Mouse (Mus musculus) limb, embryonic 13.5 days (tissue): Measurements from ENCODE around the gene Rhno1. TPM values are rescaled to one million over a fixed set of nuclear protein-coding genes. Genes with fewer than 3 reads are reported as not detected.
"Not testable (repeated sequence)": the region's sequence is repeated elsewhere in the genome, so short reads cannot be mapped to it uniquely, and the experiment has no call there.

Source experiments
- ATAC-seq: fragments of 200-750 bp; cut with Nextera tagmentation; 2 replicates; pipeline ENCODE4 v1.8.0; 2017; ENCODE audit warnings: low read depth, moderate number of reproducible peaks, moderate TSS enrichment; ENCODE audit not compliant: low FRiP score
- H3K27ac ChIP-seq: fragments of 300-500 bp; sonication (generic); 2 replicates; pipeline ENCODE4 v1.5.1; 2015; ENCODE audit warnings: inconsistent platforms, mild to moderate bottlenecking, moderate library complexity
- H3K27me3 ChIP-seq: fragments of 300-500 bp; sonication (generic); 2 replicates; pipeline ENCODE4 v1.6.1; 2015; ENCODE audit warnings: mild to moderate bottlenecking, inconsistent platforms
- H3K36me3 ChIP-seq: fragments of 300-500 bp; sonication (generic); 2 replicates; pipeline ENCODE4 v1.6.1; 2015; ENCODE audit warnings: inconsistent platforms, mild to moderate bottlenecking, moderate library complexity
- H3K4me1 ChIP-seq: fragments of 300-500 bp; sonication (generic); 2 replicates; pipeline ENCODE4 v1.6.1; 2015; ENCODE audit warnings: inconsistent platforms
- H3K4me2 ChIP-seq: fragments of 300-500 bp; sonication (generic); replicated peaks from 2 replicates; pipeline ENCODE4 v1.6.1; 2015; ENCODE audit warnings: inconsistent platforms, mild to moderate bottlenecking, moderate library complexity
- H3K4me3 ChIP-seq: fragments of 300-500 bp; sonication (generic); 2 replicates; pipeline ENCODE4 v1.5.1; 2015; ENCODE audit warnings: moderate library complexity, mild to moderate bottlenecking, inconsistent platforms
- H3K9ac ChIP-seq: fragments of 300-500 bp; sonication (generic); 2 replicates; pipeline ENCODE4 v1.6.1; 2015; ENCODE audit warnings: mild to moderate bottlenecking, inconsistent platforms
- H3K9me3 ChIP-seq: fragments of 300-500 bp; sonication (generic); 2 replicates; pipeline ENCODE4 v1.6.1; 2016; ENCODE audit warnings: inconsistent platforms
- WGBS: fragments of 180-500 bp; shearing (Covaris S2); methylation state at CpG from one replicate; pipeline ENCODE4 v1.1.7; 2015; 5-methylcytosine and 5-hydroxymethylcytosine counted together
- polyA plus RNA-seq: library from polyadenylated mRNA; unstranded; fragments of >200 nt; fragmentation: Nextera tagmentation; extraction: Ambion mirVana; gene quantifications from 2 replicates; pipeline ENCODE4 v1.2.1, GENCODE M21; 2015

The Rhno1 gene
- polyA plus RNA-seq, 1 experiment from 2014 or later: 157 TPM

GRCm38 (mm10) chr6:128383752-128384151 is 21.0 kb upstream of the Rhno1 start:
- H3K9ac ChIP-seq: no peak overlapping the region; the same call in 1 of the 2 replicates
- WGBS: 84% methylated on average over 7 of the region's 7 CpGs

DNA sequence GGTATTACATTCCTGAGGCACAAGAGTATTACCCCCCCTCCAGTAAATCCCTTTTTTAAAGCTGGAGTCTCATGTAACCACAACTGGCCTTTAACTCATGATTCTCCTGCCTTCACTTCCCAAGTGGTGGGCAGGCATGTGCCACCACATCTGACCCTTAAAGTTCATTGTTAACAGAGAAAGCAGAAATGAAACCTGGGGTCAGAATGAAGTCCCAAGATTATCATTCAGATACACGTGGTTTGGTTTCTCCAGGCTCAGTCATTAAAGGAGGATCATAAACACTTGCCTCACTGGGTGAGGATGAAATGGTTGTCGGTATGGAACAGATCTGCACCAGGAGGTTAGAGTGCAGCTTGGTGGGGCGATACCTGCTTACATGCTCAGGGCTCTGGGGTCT is 18.5 kb upstream of the Rhno1 start:
- Histone ChIP-seq H3K27me3 (no peaks in the 10 kb centered on the region), H3K36me3 (peaks cover 10% of the 10 kb centered on the region), H3K9ac (no peak overlapping the region), H3K4me3 (no peak overlapping the region), H3K9me3 (no peaks in the 10 kb centered on the region), H3K4me2 (no peak overlapping the region), H3K27ac (no peak overlapping the region), H3K4me1 (no peaks in the 10 kb centered on the region)
- WGBS: 64% methylated on average over 3 of the region's 3 CpGs
- no peak for ATAC-seq

More at GRCm38 (mm10) chr6:128383752-128384151, 21.0 kb upstream of the Rhno1 start:
- Histone ChIP-seq H3K27ac (no peak overlapping the region), H3K36me3 (no peaks in the 10 kb centered on the region), H3K9me3 (no peaks in the 10 kb centered on the region), H3K4me2 (no peak overlapping the region), H3K4me3 (no peak overlapping the region), H3K4me1 (no peaks in the 10 kb centered on the region), H3K27me3 (no peaks in the 10 kb centered on the region)
- ATAC-seq: no peak

GRCm38 (mm10) chr6:128380594-128381167 is 18.0 kb upstream of the Rhno1 start:
- WGBS: 67% methylated on average over 1 of the region's 1 CpGs
- not testable (repeated sequence) for H3K4me1 ChIP-seq, H3K4me2 ChIP-seq, ATAC-seq, H3K9me3 ChIP-seq, H3K27ac ChIP-seq, H3K9ac ChIP-seq, H3K27me3 ChIP-seq, H3K4me3 ChIP-seq
- peaks cover 11% of the 10 kb centered on the region for H3K36me3 ChIP-seq

DNA sequence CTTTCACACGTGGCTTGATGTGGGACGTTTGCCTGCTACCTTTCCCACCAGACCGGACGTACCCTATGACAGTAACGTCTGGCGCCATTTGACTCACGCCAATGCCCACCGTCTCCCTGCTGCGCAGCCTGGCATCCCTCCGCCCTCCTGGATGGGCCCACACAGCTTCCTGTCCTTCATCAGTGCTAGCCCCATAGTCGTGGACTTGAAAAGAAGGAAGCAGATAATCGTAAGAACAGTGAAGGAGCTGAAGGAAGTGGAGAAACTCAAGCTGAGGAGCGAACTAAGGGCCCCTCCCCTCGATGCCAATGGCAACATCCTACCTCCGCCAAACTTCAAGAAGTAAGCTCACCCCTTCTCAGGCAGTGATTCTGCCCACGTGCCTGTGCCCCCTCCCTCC is 16.9 kb upstream of the Rhno1 start:
- Histone ChIP-seq H3K36me3 (peaks cover 17% of the 10 kb centered on the region), H3K9ac (no peak overlapping the region), H3K4me3 (no peak overlapping the region), H3K4me2 (no peak overlapping the region), H3K27me3 (no peaks in the 10 kb centered on the region), H3K9me3 (no peaks in the 10 kb centered on the region), H3K27ac (no peak overlapping the region), H3K4me1 (no peaks in the 10 kb centered on the region)
- no peak for ATAC-seq
- WGBS: 87% methylated on average over 16 of the region's 16 CpGs

DNA sequence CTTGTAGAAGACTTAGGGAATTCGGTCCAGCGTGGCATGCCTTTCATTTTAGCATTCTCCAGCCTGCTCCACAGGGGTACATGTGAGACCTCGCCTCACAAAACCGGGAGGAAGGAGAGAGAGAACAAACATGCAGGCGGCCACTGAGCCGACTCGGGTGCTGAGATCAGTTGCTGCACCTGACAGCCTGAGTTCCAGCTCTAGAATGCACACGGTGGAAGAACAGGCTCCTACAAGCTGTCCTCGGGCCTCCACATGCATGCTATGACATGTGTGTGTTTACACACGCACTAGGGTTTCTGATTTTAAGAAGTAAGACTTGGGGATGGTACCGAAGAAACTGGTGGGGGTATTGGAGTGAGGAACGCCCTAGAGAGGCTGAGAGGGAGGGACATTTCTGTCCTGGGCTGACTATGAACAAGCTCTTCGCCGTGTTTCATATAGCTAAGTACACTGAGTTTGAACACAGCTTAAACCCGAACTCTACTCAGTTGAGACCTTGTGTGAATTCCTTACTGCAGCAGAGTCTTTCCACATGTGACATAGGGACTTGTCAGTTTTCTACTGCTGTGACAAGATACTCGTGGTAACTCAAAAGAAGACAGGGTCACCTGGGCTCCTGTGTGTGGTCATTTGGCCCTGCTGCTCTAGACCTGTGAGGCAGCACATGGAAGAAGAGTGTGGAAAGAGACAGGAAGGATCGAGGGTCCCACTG is 13.8 kb upstream of the Rhno1 start:
- Histone ChIP-seq H3K9ac (no peak overlapping the region), H3K27me3 (no peaks in the 10 kb centered on the region), H3K4me1 (no peaks in the 10 kb centered on the region), H3K27ac (no peak overlapping the region), H3K4me3 (no peak overlapping the region), H3K36me3 (peaks cover 49% of the 10 kb centered on the region), H3K4me2 (no peak overlapping the region), H3K9me3 (no peaks in the 10 kb centered on the region)
- 87% methylated on average over 17 of the region's 17 CpGs for WGBS
- no peak for ATAC-seq

- 55% methylated on average over 6 of the region's 6 CpGs for WGBS
- H3K27me3 ChIP-seq: no peaks in the 10 kb centered on the region
- no peaks in the 10 kb centered on the region for H3K9me3 ChIP-seq
- H3K9ac ChIP-seq: no peak within 1 kb of the TSS
- H3K4me3 ChIP-seq: no peak within 1 kb of the TSS
- no peak within 1 kb of the TSS for H3K27ac ChIP-seq
- peaks cover 62% of the 10 kb centered on the region for H3K36me3 ChIP-seq
- H3K4me1 ChIP-seq: no peaks in the 10 kb centered on the region
- H3K4me2 ChIP-seq: no peak within 1 kb of the TSS
- peak; percentile 42; the same call in 1 of the 2 replicates for ATAC-seq
Observed at GRCm38 (mm10) chr6:128375192-128375591, 12.5 kb upstream of the Rhno1 start, which contains the start of the genes Tex52 and Gm44596. Gene Tex52, plus strand, starts transcription at chr6:128375456. Gene Gm44596, plus strand, starts transcription at chr6:128375503.

DNA sequence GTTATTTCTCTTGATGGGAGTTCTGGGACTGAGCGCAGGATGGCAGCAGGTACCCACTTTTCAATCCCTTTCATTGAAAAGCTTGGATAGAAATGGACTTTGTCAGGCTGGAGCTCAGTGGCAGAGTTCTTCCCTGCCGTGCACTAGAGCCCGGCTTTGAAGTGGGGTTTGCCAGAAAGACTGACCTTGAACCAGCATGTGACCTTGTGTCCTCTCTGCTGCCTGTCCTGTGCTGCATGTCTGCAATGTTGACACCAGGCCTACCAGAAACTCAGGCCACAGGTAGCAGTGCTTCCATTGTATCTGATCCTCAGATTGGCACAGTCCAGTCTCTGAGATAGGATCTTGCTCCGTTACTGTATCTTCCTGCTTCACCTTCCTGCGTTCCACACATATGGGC is 7.3 kb upstream of the Rhno1 start:
- WGBS: 87% methylated on average over 5 of the region's 5 CpGs
- no peak for ATAC-seq

GRCm38 (mm10) chr6:128366466-128366865 is 3.8 kb upstream of the Rhno1 start:
- no peak for ATAC-seq
- Histone ChIP-seq H3K27ac (no peak overlapping the region), H3K9me3 (no peaks in the 10 kb centered on the region), H3K36me3 (peaks cover 59% of the 10 kb centered on the region), H3K27me3 (no peaks in the 10 kb centered on the region), H3K4me2 (no peak overlapping the region), H3K4me1 (peaks cover 23% of the 10 kb centered on the region), H3K9ac (no peak overlapping the region), H3K4me3 (no peak overlapping the region)
- WGBS: 93% methylated on average over 5 of the region's 5 CpGs

More for the DNA sequence above, 7.3 kb upstream of the Rhno1 start:
- no peaks in the 10 kb centered on the region for H3K4me1 ChIP-seq
- H3K27me3 ChIP-seq: no peaks in the 10 kb centered on the region
- no peak overlapping the region for H3K4me2 ChIP-seq
- peaks cover 95% of the 10 kb centered on the region for H3K36me3 ChIP-seq
- H3K27ac ChIP-seq: no peak overlapping the region
- H3K9ac ChIP-seq: no peak overlapping the region
- H3K4me3 ChIP-seq: no peak overlapping the region
- no peaks in the 10 kb centered on the region for H3K9me3 ChIP-seq

- no peak overlapping the region for H3K4me3 ChIP-seq
- peaks cover 39% of the 10 kb centered on the region for H3K4me1 ChIP-seq
- peak overlapping the region; percentile 25; the same call in 1 of the 2 replicates for H3K4me2 ChIP-seq
- no peaks in the 10 kb centered on the region for H3K9me3 ChIP-seq
- no peaks in the 10 kb centered on the region for H3K27me3 ChIP-seq
- no peak overlapping the region for H3K27ac ChIP-seq
- 85% methylated on average over 6 of the region's 6 CpGs for WGBS
- no peak for ATAC-seq
- H3K9ac ChIP-seq: no peak overlapping the region
- peaks cover 42% of the 10 kb centered on the region for H3K36me3 ChIP-seq
Observed at GRCm38 (mm10) chr6:128364721-128365120, 2.0 kb upstream of the Rhno1 start.

GRCm38 (mm10) chr6:128363007-128363825 is 505 bp upstream of the Rhno1 start:
- peak overlapping the region; percentile 93 for H3K27ac ChIP-seq
- WGBS: 1% methylated on average over 39 of the region's 46 CpGs
- H3K4me2 ChIP-seq: peak overlapping the region; percentile 90
- no peak; the same call in none of the 2 replicates for ATAC-seq
- H3K4me1 ChIP-seq: peaks cover 39% of the 10 kb centered on the region
- H3K9me3 ChIP-seq: no peaks in the 10 kb centered on the region
- H3K9ac ChIP-seq: peak overlapping the region; percentile 89
- peaks cover 34% of the 10 kb centered on the region for H3K36me3 ChIP-seq
- H3K27me3 ChIP-seq: no peaks in the 10 kb centered on the region
- H3K4me3 ChIP-seq: peak overlapping the region; percentile 91

DNA sequence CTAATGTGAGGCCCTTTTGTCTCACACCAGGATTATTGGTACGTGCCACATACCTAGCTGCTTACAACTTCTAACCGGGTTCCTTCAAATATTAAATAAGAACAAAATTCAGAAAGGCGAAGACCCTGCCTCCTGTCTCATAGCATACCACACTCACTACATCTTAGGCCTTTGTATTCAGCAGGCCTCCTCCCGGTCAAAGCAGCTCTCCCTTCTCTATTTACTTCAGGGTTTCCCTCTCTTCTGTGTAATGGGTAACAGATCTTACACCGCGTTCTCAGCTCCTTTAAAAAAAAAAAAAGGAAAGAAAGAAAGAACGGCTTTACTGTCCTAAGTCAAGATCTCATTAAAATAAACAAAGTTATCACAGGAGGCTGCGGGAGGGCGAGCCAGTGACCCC is 810 bp downstream of the Rhno1 start:
- peaks cover 36% of the 10 kb centered on the region for H3K36me3 ChIP-seq
- ATAC-seq: no peak

GRCm38 (mm10) chr6:128358999-128359398 is 3.7 kb downstream of the Rhno1 start:
- WGBS: 23% methylated on average over 2 of the region's 2 CpGs
- no peaks in the 10 kb centered on the region for H3K9me3 ChIP-seq
- H3K4me1 ChIP-seq: peaks cover 40% of the 10 kb centered on the region
- no peak for ATAC-seq
- H3K27me3 ChIP-seq: no peaks in the 10 kb centered on the region
- H3K4me3 ChIP-seq: no peak overlapping the region
- no peak overlapping the region for H3K9ac ChIP-seq
- H3K36me3 ChIP-seq: peaks cover 26% of the 10 kb centered on the region
- no peak overlapping the region for H3K4me2 ChIP-seq
- H3K27ac ChIP-seq: no peak overlapping the region

More for the DNA sequence above, 810 bp downstream of the Rhno1 start:
- Histone ChIP-seq H3K4me3 (peak overlapping the region; percentile 91), H3K27me3 (no peaks in the 10 kb centered on the region), H3K9me3 (no peaks in the 10 kb centered on the region), H3K4me2 (peak overlapping the region; percentile 90), H3K4me1 (peaks cover 39% of the 10 kb centered on the region), H3K9ac (peak overlapping the region; percentile 89), H3K27ac (peak overlapping the region; percentile 93)
- WGBS: 17% methylated on average over 9 of the region's 9 CpGs
